Mouse (Mus musculus) thymus, adult 2 months (tissue): Measurements from ENCODE around the gene Hnrnpa1.

Experiments used
- CTCF ChIP-seq: fragments of 200-500 bp; IDR thresholded peaks from 2 replicates; pipeline ENCODE4 v1.5.1; 2012; ENCODE audit warnings: mild to moderate bottlenecking, control low read depth, low read length, moderate library complexity, borderline replicate concordance; ENCODE audit not compliant: control insufficient read depth, poor library complexity, insufficient read depth; ENCODE audit errors: extremely low read depth
- POLR2A ChIP-seq: fragments of 200-500 bp; IDR thresholded peaks from 2 replicates; pipeline ENCODE4 v1.6.1; 2012; ENCODE audit warnings: mild to moderate bottlenecking, low read length, control low read depth, moderate library complexity; ENCODE audit not compliant: control insufficient read depth, poor library complexity, insufficient read depth; ENCODE audit errors: extremely low read depth

- TF ChIP-seq POLR2A = no peak
- no peak for TF ChIP-seq CTCF
These were observed 46.6 kb upstream of the Hnrnpa1 start for GRCm38 (mm10) chr15:103193606-103194005.
